Mouse (Mus musculus) natural killer cell, adult 2 months (primary cell): ENCODE measurements at regions not wholly inside any gene's neighbourhood (a gene's known extent, or its start where the extent isn't known, plus 50 kb on each side); places are given as distances from the start of the nearest gene placed in this dataset.

Experiments used
- DNase-seq, 2 experiments: peaks; one replicate each; pipeline ENCODE4 v3.0.0; 2022; ENCODE audit warnings: low spot score in 2 of 2

DNA sequence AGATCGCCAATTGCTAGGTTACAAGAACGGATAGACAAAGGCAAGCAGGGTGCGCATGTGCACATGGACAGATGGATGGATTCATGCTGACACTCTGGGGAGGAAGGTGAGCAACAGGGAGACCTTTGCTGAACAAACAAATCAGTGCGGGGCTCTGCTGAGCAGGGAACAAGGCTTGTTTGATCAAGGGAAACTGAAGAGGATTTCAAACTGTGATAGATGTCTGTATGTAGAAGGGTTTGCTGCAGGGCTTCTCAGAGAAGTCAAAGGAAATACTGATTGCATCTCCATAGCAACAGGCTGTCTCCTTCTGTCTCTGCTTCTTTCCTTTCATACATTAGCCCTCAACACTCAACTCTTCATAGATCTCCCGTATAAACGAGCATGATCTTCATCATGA lies 185.5 kb upstream of the Rnd3 start:
- no peak for DNase-seq

GRCm38 (mm10) chr2:51327081-51327480 lies 178.2 kb upstream of the Rnd3 start:
- no peak for DNase-seq

- no peak for DNase-seq
Measured at GRCm38 (mm10) chr2:51321676-51322075, 172.8 kb upstream of the Rnd3 start.

- DNase-seq: no peak
Measured at GRCm38 (mm10) chr2:51316452-51316851, 167.5 kb upstream of the Rnd3 start.

GRCm38 (mm10) chr2:51313414-51313813 lies 164.5 kb upstream of the Rnd3 start:
- no peak for DNase-seq

DNA sequence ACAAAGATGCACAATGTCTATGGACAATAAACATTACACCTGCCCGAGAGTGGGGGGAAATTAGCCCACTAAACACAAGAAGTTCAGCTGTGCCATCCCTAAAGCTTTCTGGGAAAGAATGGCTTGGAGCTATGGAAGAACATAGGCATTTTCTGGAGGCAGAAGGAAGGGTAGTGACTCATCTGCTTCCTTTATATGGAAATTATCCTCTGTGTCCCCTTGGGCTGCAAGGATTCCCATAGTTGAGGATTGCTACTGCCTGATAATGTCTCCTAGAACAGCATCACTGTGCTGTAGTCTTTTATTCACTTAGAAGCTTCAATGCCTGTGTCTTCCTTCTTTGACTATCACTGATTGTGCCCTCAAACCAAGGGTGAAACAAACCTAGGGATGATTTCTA lies 157.3 kb upstream of the Rnd3 start:
- no peak for DNase-seq

DNA sequence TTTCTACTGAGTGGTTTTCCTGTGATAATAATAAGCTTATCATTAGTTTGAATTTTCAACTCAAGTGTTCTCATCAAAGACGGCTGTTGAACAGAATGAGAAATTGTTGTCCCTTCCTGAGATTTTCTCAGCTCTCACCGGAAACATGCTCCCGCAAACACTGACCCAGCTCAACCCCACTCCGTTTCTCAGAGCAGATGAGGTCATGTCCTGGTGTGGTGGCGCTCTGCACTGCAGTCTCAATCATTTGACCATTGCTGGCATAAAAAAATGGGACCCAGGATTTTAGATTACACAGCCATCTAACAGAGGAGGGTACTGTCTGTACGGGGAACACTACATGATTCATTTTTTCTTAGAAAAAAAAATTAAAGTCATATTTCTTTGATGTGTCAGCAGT lies 156.5 kb upstream of the Rnd3 start:
- no peak for DNase-seq

DNA sequence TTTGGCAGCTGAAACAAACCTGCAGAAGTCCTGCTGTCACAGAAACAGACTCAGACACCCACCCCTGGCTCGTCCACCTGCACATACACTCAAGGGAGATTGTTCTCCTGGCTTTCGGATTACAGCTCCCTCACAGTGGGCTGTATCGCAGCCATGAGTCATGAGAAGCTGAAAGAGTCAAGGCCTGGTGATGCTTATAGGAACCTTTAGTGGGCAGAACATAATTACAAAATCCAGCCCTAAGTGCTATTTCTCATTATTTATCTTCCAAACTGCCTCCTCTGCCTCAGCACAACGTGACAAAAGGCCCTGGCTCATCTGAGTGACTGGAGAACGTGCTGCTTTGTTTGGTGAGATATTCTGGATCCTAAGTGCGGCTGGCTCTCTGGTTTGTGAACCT lies 155.8 kb upstream of the Rnd3 start:
- no peak for DNase-seq

GRCm38 (mm10) chr2:51290659-51291260 lies 141.8 kb upstream of the Rnd3 start:
- no peak for DNase-seq

DNA sequence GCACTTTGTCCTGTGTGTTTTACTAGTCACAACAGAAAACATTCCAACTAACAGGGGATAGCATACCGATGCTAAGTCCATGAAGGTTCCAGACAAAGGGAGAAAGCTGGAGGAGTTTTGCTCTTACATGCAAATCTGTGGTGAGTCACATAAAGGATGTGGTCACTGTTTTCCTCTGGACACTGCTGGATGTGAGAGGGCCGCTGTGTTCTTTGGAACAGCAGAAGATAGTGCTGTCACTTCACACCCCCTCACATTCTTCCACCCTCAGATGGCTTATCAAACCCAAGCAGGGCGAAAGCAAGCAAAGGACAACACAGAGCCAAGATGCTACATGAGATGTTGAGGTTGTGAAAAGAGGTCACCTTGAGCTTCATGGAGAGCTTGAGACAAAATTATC lies 139.8 kb upstream of the Rnd3 start:
- DNase-seq: no peak

GRCm38 (mm10) chr2:51285632-51286031 lies 136.7 kb upstream of the Rnd3 start:
- DNase-seq: no peak

- no peak for DNase-seq
Measured at GRCm38 (mm10) chr2:51284781-51285225, 135.9 kb upstream of the Rnd3 start.

DNA sequence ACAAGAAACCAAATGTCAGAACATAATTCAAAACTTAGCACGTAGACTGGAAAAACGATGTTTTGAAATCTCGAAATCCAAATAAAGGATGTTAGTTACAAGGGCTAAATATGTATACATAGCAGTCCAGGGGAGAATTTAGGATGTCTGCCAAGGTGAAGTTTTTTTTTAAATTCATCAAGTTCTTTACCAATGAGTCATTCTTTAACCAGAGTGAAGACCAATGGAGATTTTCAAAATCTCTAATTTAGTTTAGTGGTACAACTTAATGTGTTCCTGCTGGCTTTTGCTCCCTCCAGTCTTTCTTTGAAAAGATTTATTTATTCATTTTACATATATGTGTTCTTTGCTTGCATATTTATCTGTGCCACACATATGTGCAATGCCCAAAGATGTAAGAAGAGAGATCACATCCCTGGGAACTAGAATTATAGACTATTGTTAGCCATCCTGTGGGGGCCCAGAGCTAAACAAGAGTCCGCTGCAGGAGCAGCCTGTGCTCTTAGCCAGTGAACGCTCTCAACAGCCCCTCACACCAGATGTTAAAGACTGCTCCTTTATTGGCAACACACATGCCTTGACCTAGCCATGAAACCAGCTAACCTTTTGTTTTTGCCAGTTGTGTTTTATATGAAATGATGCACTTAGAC lies 130.6 kb upstream of the Rnd3 start:
- DNase-seq: no peak

DNA sequence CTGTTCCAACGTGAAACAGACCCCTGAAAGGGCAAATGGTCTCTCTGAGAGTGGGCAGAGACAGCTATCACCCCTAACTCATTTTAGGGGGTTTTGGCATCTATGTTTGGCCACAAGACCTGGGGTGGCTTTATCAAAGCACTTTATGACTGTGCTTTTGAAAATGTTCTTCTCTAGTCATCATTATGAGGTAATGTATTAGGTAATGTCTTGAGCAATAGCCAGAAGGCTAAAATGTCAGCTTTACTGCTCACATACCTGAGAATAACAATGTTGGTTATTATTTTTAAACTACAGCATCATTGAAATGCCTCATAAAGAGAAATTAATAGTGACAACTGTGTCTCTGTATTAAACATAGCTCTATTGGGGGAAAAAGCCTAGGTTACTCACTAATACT lies 129.9 kb upstream of the Rnd3 start:
- no peak for DNase-seq

DNA sequence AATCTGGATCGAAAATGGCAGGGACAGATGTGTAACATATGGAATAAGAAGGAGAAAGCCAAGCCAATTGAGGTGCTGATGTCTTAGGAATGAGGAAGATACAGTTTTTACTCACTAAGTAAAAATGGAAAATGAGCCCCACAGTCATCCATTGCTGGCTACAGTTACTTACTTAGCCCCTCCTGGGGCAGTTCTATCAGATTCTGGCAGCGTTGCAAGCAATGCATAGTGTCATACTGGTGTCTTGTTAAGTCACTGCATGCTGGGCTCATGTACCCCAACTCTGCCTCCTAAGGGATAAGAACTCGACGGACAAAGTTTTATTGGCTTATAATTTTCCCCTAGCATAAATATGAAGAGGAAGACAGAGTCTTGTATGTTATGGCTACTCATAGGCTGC lies 129.4 kb upstream of the Rnd3 start:
- DNase-seq: no peak

GRCm38 (mm10) chr2:51276591-51276990 lies 127.7 kb upstream of the Rnd3 start:
- no peak for DNase-seq

DNA sequence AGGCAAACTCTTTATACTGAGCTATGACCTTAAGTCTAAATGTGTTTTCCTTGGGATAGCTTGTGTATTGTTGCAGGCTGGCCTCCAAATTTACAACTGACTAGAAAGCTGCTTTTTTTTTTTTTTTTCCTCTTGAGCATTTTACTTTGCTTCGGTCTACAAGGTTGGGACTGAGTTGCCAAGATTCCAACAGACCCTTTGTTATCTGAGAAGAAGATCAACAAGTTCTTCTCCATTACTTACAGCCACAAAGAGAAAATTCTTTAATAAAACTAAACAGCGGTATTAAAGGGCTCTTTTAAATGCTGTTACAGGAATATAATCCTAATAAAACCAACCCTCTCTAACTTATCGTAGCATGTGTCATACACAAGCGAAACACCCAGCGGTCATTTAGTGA lies 124.4 kb upstream of the Rnd3 start:
- no peak for DNase-seq

DNA sequence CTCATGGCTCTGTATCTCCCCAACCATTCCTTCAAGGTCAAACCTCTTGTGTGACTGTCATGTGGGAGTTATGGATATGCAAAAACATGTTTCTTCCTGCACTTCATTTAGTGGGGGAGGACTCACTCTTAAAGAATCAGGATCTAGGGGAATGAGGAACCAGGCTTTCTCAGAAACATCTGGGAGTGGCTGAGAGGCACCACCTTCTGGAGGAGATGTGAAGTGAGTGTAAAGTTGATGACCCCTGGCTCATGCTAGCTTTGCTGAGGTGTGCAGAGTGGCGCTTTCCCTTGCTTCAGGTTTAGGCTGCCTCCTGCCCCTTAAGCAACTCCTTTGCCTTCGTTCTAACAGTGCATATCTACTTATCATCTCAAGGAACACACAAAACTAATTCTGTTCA lies 119.6 kb upstream of the Rnd3 start:
- no peak for DNase-seq

DNA sequence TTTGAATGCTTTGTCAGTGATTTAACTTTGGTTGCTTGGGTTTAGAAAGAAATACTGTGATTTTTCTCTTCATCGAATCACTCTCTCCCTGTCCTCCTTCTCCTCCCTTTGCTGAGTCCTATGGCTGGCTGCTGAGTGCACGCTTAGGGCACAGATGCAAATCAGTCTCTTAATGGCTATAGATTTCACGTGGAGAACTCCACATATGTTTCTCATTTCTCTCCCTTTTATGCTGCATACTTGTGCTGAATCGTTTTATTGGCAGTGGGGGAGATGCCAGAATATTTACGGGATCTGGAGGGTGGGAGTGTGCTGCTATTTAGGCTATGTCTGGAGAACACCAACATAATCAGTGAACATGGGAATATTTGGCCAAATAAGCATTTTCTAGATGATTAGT lies 118.8 kb upstream of the Rnd3 start:
- no peak for DNase-seq

- DNase-seq: no peak
Measured at GRCm38 (mm10) chr2:51262506-51262905, 113.6 kb upstream of the Rnd3 start.

DNA sequence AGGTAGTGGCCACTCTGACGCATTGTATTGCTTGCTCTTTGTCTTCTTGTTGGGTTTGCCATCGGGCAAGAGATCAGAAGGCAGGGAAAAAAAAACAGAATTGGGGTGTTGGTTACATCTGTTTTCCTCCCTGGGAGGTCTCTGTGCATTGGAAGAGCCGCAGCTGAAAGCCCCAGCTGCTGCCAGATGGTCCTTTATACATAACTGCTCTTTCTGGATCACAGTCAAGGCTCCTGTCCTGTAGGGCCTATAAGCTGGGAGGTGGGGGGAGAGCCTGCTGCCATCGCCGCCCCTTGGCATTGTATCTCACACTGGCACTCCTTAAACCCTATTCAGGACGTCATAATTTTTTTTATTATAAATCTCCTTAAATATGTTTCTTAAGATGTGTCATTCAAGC lies 101.9 kb upstream of the Rnd3 start:
- no peak for DNase-seq

- DNase-seq: no peak
Measured at GRCm38 (mm10) chr2:51241573-51241972, 92.7 kb upstream of the Rnd3 start.

GRCm38 (mm10) chr2:51240000-51240399 lies 91.1 kb upstream of the Rnd3 start:
- no peak for DNase-seq

- DNase-seq: no peak
Measured at GRCm38 (mm10) chr2:51238992-51239391, 90.1 kb upstream of the Rnd3 start.
